Mouse (Mus musculus): ENCODE data around the gene Nfix. TPM values are rescaled to one million over a fixed set of nuclear protein-coding genes. Genes with fewer than 3 reads are reported as not detected.
A peak's percentile ranks its signal among the peaks of the same experiment; 100 is the strongest.

The Nfix gene
- total RNA-seq, 1 experiment from 2014 or later, result 26.3 TPM

DNA sequence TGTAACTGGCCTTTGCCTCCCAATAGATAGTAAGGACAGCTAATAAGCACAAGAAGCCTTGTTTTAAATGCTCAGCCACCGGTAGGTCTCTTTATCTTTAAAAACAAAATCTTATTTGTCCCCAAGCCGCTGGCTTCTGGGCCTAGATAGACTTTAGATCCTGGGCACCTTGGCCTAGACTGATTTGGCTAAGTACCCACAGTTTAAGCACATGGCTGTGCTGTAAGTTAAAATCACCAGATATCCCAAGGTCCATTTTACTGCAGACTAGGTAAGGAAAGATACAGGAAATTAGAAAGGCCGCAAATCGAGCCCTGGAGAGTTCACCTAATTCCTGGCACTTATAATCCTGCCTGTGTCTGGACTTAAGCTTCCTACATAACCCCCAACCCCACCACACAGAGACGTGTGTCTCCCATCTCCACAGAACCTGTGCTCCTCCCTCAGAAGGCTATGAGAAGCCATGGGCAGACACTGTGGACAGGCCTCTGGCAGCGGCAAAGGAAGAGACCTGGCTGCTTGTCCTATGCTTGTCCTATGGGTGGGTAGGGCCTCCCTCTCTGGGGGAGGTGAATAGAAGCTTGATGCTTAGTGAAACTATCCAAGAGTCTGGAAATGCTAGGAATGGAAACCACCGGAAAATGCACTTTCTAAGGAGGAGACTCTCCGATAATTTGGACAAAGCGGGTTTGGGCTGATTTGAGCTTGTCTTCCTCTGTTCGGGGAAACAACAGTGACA, 22.1 kb downstream of the Nfix start:
- ATAC-seq (replicated peaks in 1 of 2; ENCODE audit: insufficient read depth in 1 of 2, low FRiP score in 2 of 2, low TSS enrichment in 1 of 2, low read depth in 1 of 2, poor library complexity in 2 of 2, severe bottlenecking in 2 of 2), result no peak

GRCm38 (mm10) chr8:84776569-84776968, 23.6 kb downstream of the Nfix start:
- no peak for ATAC-seq (replicated peaks in 1 of 2; ENCODE audit: insufficient read depth in 1 of 2, low FRiP score in 2 of 2, low TSS enrichment in 1 of 2, low read depth in 1 of 2, poor library complexity in 2 of 2, severe bottlenecking in 2 of 2)

DNA sequence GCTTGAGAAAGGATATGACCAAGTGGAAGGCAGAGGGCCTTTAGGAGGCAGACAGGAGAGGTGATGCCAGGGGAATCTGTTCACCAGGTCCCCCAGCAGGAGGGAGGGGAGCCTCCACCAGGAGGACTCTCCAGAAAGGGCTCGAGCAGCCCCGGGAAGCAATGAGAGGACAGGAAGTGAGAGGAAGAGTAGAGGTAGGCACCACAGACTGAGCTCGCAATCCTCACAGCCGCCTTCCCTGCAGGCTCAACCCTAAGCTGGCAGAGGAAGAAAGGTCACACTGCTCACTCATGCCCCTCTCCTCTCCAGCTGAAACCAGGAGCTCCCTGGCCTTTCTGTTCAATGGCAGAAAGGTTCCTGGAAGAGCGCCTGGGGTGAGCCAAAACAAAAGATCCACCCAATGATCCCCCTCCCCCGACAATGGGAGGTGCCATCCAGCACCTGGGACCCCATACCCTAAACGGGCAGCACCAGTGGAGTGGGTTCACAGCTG, 24.5 kb downstream of the Nfix start:
- 0 out of 4 replicates have a peak, but pooled peaks of 1 of the 2 experiments have one; percentile 2 for ATAC-seq (replicated peaks in 1 of 2; ENCODE audit: insufficient read depth in 1 of 2, low FRiP score in 2 of 2, low TSS enrichment in 1 of 2, low read depth in 1 of 2, poor library complexity in 2 of 2, severe bottlenecking in 2 of 2)

DNA sequence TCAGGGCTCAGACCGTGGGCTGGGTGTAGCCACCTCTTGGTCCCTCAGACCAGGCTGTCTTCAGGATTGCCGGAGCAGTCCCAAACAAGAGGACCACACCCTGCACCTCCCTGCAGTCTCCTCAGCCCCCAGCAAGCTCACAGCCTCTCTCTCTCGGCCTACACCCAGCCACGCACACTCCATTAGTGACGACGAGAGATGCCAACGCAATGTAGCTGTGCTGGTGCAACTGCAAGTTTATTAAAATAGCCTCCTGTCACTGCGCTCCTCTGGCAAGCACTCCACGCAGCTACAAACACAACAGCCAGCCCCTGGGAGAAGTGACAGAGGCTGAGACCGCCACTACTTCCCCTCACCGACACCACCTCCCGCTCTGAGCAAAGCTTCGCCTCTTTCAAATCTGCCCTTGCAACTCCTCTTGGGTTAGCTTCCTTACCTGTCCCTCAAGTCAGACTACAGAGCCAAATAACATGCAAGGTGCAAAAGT, 25.0 kb downstream of the Nfix start:
- ATAC-seq (replicated peaks in 1 of 2; ENCODE audit: insufficient read depth in 1 of 2, low FRiP score in 2 of 2, low TSS enrichment in 1 of 2, low read depth in 1 of 2, poor library complexity in 2 of 2, severe bottlenecking in 2 of 2), result peak; percentile 42 to 50; a peak in 2 of 4 replicates

- no peak for ATAC-seq (replicated peaks in 1 of 2; ENCODE audit: insufficient read depth in 1 of 2, low FRiP score in 2 of 2, low TSS enrichment in 1 of 2, low read depth in 1 of 2, poor library complexity in 2 of 2, severe bottlenecking in 2 of 2)
Measured at GRCm38 (mm10) chr8:84774473-84774911, 25.7 kb downstream of the Nfix start.

- ATAC-seq (replicated peaks in 1 of 2; ENCODE audit: insufficient read depth in 1 of 2, low FRiP score in 2 of 2, low TSS enrichment in 1 of 2, low read depth in 1 of 2, poor library complexity in 2 of 2, severe bottlenecking in 2 of 2), result no peak
Measured at GRCm38 (mm10) chr8:84773833-84774232, 26.3 kb downstream of the Nfix start.

GRCm38 (mm10) chr8:84773304-84773703, 26.8 kb downstream of the Nfix start:
- no peak for ATAC-seq (replicated peaks in 1 of 2; ENCODE audit: insufficient read depth in 1 of 2, low FRiP score in 2 of 2, low TSS enrichment in 1 of 2, low read depth in 1 of 2, poor library complexity in 2 of 2, severe bottlenecking in 2 of 2)

GRCm38 (mm10) chr8:84772628-84773027, 27.5 kb downstream of the Nfix start:
- ATAC-seq (replicated peaks in 1 of 2; ENCODE audit: insufficient read depth in 1 of 2, low FRiP score in 2 of 2, low TSS enrichment in 1 of 2, low read depth in 1 of 2, poor library complexity in 2 of 2, severe bottlenecking in 2 of 2), result no peak

GRCm38 (mm10) chr8:84771941-84772378, 28.2 kb downstream of the Nfix start:
- peak; percentile 9 to 28; a peak in 2 of 4 replicates for ATAC-seq (replicated peaks in 1 of 2; ENCODE audit: insufficient read depth in 1 of 2, low FRiP score in 2 of 2, low TSS enrichment in 1 of 2, low read depth in 1 of 2, poor library complexity in 2 of 2, severe bottlenecking in 2 of 2)

GRCm38 (mm10) chr8:84771000-84771687, 29.0 kb downstream of the Nfix start:
- ATAC-seq (replicated peaks in 1 of 2; ENCODE audit: insufficient read depth in 1 of 2, low FRiP score in 2 of 2, low TSS enrichment in 1 of 2, low read depth in 1 of 2, poor library complexity in 2 of 2, severe bottlenecking in 2 of 2), result no peak

- ATAC-seq (replicated peaks in 1 of 2; ENCODE audit: insufficient read depth in 1 of 2, low FRiP score in 2 of 2, low TSS enrichment in 1 of 2, low read depth in 1 of 2, poor library complexity in 2 of 2, severe bottlenecking in 2 of 2), result no peak
Measured at GRCm38 (mm10) chr8:84770100-84770953, 29.8 kb downstream of the Nfix start.

DNA sequence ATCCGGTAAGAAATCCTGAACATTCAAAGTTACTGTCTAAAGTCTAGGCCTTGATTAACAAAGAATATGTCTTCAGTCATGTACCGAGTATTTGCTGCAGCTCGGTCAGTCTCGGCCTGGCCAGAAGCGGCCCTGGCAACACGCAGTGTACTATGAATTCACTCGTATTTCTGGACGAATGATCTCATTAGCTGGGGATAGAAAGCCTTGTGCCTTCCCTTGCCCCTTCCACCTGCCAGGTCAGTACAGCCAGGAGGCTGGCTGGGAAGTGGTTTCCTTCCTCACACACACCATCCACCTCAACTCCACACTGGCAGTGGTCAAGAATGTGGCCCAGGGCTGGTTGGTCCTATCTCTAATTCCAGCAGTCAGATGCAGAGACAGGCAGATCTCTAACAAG, 30.8 kb downstream of the Nfix start:
- ATAC-seq (replicated peaks in 1 of 2; ENCODE audit: insufficient read depth in 1 of 2, low FRiP score in 2 of 2, low TSS enrichment in 1 of 2, low read depth in 1 of 2, poor library complexity in 2 of 2, severe bottlenecking in 2 of 2), result no peak

- no peak for ATAC-seq (replicated peaks in 1 of 2; ENCODE audit: insufficient read depth in 1 of 2, low FRiP score in 2 of 2, low TSS enrichment in 1 of 2, low read depth in 1 of 2, poor library complexity in 2 of 2, severe bottlenecking in 2 of 2)
Measured at GRCm38 (mm10) chr8:84768343-84769095, 31.6 kb downstream of the Nfix start.

GRCm38 (mm10) chr8:84767221-84767620, 32.9 kb downstream of the Nfix start:
- no peak for ATAC-seq (replicated peaks in 1 of 2; ENCODE audit: insufficient read depth in 1 of 2, low FRiP score in 2 of 2, low TSS enrichment in 1 of 2, low read depth in 1 of 2, poor library complexity in 2 of 2, severe bottlenecking in 2 of 2)

DNA sequence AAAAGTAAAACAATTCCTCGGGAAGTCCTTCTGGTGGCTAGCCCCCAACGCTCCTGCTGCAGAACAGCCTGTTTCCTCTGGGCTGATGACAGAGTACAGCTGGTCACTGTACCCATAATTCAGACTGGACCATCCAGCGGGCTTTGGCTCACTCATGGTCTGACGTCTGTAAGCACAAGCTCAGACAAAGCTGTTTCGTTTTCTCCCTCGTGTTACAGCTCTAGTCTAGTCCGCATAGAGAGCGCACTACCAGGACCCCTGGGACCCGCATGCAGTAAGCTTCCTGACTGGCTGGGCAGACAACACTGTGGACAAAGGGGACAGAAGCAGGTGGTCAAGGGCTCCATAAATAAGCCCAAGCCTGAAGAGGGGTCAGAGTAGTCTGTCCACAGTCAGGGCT, 33.7 kb downstream of the Nfix start:
- no peak for ATAC-seq (replicated peaks in 1 of 2; ENCODE audit: insufficient read depth in 1 of 2, low FRiP score in 2 of 2, low TSS enrichment in 1 of 2, low read depth in 1 of 2, poor library complexity in 2 of 2, severe bottlenecking in 2 of 2)

DNA sequence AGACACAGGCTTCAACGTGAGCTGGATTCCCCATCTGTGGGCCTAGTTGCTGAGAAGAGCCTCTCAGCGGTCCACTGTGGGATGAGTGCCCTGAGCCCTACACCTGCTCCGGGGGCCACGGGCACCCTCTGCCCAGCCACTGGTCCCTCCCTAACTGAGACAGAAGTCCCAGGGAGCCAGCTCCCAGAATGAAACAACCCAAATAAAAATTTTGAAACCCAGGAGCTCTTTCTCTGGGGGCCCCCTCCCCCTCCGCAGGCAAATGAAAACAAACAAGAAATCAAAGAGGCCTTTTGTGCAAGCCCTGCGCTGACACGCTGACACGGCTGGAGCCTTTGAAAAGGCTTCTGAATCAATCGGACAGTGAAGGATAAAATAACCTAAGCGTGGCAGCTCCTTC, 34.5 kb downstream of the Nfix start:
- no peak for ATAC-seq (replicated peaks in 1 of 2; ENCODE audit: insufficient read depth in 1 of 2, low FRiP score in 2 of 2, low TSS enrichment in 1 of 2, low read depth in 1 of 2, poor library complexity in 2 of 2, severe bottlenecking in 2 of 2)

Measured in hematopoietic stem cell, adult 5-6 weeks (primary cell).